Mouse (Mus musculus) intestine, postnatal 0 days (tissue): Measurements from ENCODE around the gene Vmn1r220. TPM values are rescaled to one million over a fixed set of nuclear protein-coding genes. Genes with fewer than 3 reads are reported as not detected.

ENCODE experiments used
- ATAC-seq: fragments of 200-750 bp; cut with Nextera tagmentation; 2 replicates; pipeline ENCODE4 v1.8.0; 2017; ENCODE audit warnings: mild to moderate bottlenecking, moderate TSS enrichment, moderate library complexity
- H3K27ac ChIP-seq: fragments of 300-500 bp; sonication (generic); 2 replicates; pipeline ENCODE4 v1.5.1; 2014; ENCODE audit warnings: mild to moderate bottlenecking, low read depth, low read length, moderate library complexity
- H3K27me3 ChIP-seq: fragments of 300-500 bp; sonication (generic); replicated peaks from 2 replicates; pipeline ENCODE4 v1.6.1; 2014; ENCODE audit warnings: low read length, mixed read lengths; ENCODE audit not compliant: control insufficient read depth, insufficient read depth
- H3K36me3 ChIP-seq: fragments of 300-500 bp; sonication (generic); 2 replicates; pipeline ENCODE4 v1.6.1; 2014; ENCODE audit warnings: mild to moderate bottlenecking, moderate library complexity; ENCODE audit not compliant: control insufficient read depth, insufficient read depth
- H3K4me1 ChIP-seq: fragments of 300-500 bp; sonication (generic); replicated peaks from 2 replicates; pipeline ENCODE4 v1.6.1; 2014; ENCODE audit warnings: antibody characterized with exemption, low read length, mixed read lengths; ENCODE audit not compliant: control insufficient read depth, insufficient read depth
- H3K4me2 ChIP-seq: fragments of 300-500 bp; sonication (generic); replicated peaks from 2 replicates; pipeline ENCODE4 v1.6.1; 2014; ENCODE audit warnings: low read depth, mild to moderate bottlenecking, moderate library complexity
- H3K4me3 ChIP-seq: fragments of 300-500 bp; sonication (generic); 2 replicates; pipeline ENCODE4 v1.5.1; 2014; ENCODE audit warnings: low read depth, low read length
- H3K9ac ChIP-seq: fragments of 300-500 bp; sonication (generic); 2 replicates; pipeline ENCODE4 v1.6.1; 2014; ENCODE audit warnings: mild to moderate bottlenecking, low read depth, low read length
- H3K9me3 ChIP-seq: fragments of 300-500 bp; sonication (generic); 2 replicates; pipeline ENCODE4 v1.6.1; 2016; ENCODE audit warnings: mixed run types; ENCODE audit not compliant: control insufficient read depth
- CTCF ChIP-seq: sonication (generic); IDR thresholded peaks from 2 replicates; pipeline ENCODE4 v1.5.1; 2016; ENCODE audit warnings: low read depth, mild to moderate bottlenecking, control low read depth, antibody characterized with exemption, moderate library complexity
- WGBS: fragments of 180-500 bp; shearing (Covaris S2); extraction: QIAGEN DNeasy Blood & Tissue Kit; methylation state at CpG from one replicate; pipeline ENCODE4 v1.1.7; 2014; 5-methylcytosine and 5-hydroxymethylcytosine counted together
- polyA plus RNA-seq: library from polyadenylated mRNA; unstranded; fragments of >200 nt; fragmentation: Nextera tagmentation; extraction: Ambion mirVana; gene quantifications from 2 replicates; pipeline ENCODE4 v1.2.1, GENCODE M21; 2015

Gene Vmn1r220
- polyA plus RNA-seq, 1 experiment from 2014 or later: not detected

DNA sequence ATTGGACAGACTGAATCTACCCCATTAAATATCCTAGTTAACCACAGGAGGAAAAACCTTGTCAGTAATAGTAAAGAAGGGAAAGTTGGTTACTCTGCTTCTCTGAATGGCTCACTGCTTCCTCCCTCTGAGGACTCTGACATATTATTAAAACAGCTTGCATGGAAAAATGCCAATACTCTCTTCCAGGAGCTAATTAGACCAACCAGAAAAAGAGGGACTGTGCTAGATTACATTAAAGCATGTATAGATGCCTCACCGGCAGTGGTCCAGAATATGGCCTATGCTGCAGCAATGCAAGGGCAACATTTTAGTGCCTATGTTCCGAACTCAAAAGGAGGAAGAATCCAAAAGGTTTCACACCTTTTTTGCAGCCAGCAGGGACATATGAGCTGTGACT is 48.9 kb downstream of the Vmn1r220 start:
- H3K27ac ChIP-seq: no peak overlapping the region
- TF ChIP-seq CTCF: no peak
- no peaks in the 10 kb centered on the region for H3K4me1 ChIP-seq
- no peaks in the 10 kb centered on the region for H3K27me3 ChIP-seq
- H3K4me2 ChIP-seq: no peak overlapping the region
- no peak overlapping the region for H3K9ac ChIP-seq
- H3K4me3 ChIP-seq: no peak overlapping the region
- no peaks in the 10 kb centered on the region for H3K9me3 ChIP-seq
- no peak for ATAC-seq
- 82% methylated on average over 2 of the region's 2 CpGs for WGBS
- no peaks in the 10 kb centered on the region for H3K36me3 ChIP-seq

DNA sequence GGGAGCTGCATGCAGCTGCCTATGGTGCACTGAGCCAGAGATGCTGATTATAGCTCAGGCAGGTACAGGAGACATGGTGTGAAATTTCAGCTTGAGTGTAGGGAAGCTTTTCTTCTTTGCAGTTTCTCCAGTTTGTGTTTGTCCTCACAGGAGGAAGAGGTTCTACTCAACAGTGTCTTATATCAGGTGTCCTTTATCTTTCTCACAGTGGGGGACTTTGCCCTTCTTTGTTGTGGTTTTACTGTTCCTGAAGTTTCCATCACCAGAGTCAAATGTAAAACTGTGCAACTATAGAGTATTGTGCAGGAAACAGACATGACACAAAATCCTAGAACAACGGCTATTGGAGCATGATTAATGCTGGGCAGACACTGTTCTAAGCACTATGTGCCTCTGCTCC is 54.3 kb downstream of the Vmn1r220 start:
- no peak overlapping the region for H3K4me3 ChIP-seq
- H3K27ac ChIP-seq: no peak overlapping the region
- H3K4me2 ChIP-seq: no peak overlapping the region
- no peaks in the 10 kb centered on the region for H3K9me3 ChIP-seq
- no peak for TF ChIP-seq CTCF
- no peaks in the 10 kb centered on the region for H3K4me1 ChIP-seq
- no peak overlapping the region for H3K9ac ChIP-seq
- peak; percentile 70; the same call in 1 of the 2 replicates for ATAC-seq
- WGBS: 23% methylated on average over 1 of the region's 1 CpGs
- no peaks in the 10 kb centered on the region for H3K36me3 ChIP-seq
- H3K27me3 ChIP-seq: no peaks in the 10 kb centered on the region

DNA sequence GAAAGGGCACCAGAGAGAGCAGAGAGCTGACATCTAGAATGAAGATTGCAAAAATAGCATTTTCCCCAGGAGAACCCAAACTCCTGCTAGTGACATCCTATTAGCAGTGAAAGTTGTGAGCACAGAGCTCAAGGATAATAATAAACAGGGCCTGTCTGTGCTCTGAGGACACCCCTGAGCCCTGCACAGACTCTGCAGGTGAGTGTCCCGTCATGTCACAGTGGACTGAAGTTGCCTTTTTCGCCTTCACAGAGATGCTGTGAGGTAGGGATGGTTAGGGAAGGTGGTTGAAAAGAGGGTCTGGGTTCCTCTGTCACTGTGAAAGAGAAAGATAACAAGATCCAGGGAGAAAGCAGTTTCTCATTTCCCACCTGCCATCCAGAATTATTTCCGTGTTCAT is 54.7 kb downstream of the Vmn1r220 start, which contains the start of gene Vmn1r218:
Gene Vmn1r218 (plus strand): TSS at position 57 of the 400 bp plus-strand sequence.
- no peaks in the 10 kb centered on the region for H3K4me1 ChIP-seq
- H3K27ac ChIP-seq: no peak within 1 kb of the TSS
- no peak within 1 kb of the TSS for H3K4me3 ChIP-seq
- no peak within 1 kb of the TSS for H3K4me2 ChIP-seq
- ATAC-seq: no peak
- no peaks in the 10 kb centered on the region for H3K27me3 ChIP-seq
- no peak within 1 kb of the TSS for H3K9ac ChIP-seq
- H3K36me3 ChIP-seq: no peaks in the 10 kb centered on the region
- H3K9me3 ChIP-seq: no peaks in the 10 kb centered on the region
- no peak for TF ChIP-seq CTCF
- 54% methylated on average over 3 of the region's 3 CpGs for WGBS

Other genes with a start within 250 kb of the Vmn1r220 start
- not detected in 2 replicates for gene Vmn1r213, start 180.3 kb downstream of the Vmn1r220 start, polyA plus RNA-seq
- gene Vmn1r214, start 157.6 kb downstream of the Vmn1r220 start, polyA plus RNA-seq: not detected in 2 replicates
- gene Vmn1r215, start 120.0 kb downstream of the Vmn1r220 start, polyA plus RNA-seq: not detected in 2 replicates
- not detected in 2 replicates for gene Vmn1r217, start 69.7 kb downstream of the Vmn1r220 start, polyA plus RNA-seq
- gene Vmn1r218, start 54.8 kb downstream of the Vmn1r220 start, polyA plus RNA-seq: not detected in 2 replicates
- gene Vmn1r219, start 28.7 kb downstream of the Vmn1r220 start, polyA plus RNA-seq: 0.01 and 0.03 TPM in 2 replicates
- not detected in 2 replicates for gene Vmn1r221, start 26.2 kb upstream of the Vmn1r220 start, polyA plus RNA-seq
- gene Vmn1r222, start 48.0 kb upstream of the Vmn1r220 start, polyA plus RNA-seq: not detected in 2 replicates
- gene Vmn1r223, start 59.2 kb upstream of the Vmn1r220 start, polyA plus RNA-seq: not detected in 2 replicates
- gene Zfp322a, start 181.2 kb upstream of the Vmn1r220 start, polyA plus RNA-seq: 15.6 and 17.2 TPM in 2 replicates
- gene Abt1, start 235.9 kb upstream of the Vmn1r220 start, polyA plus RNA-seq: 5.1 and 5.6 TPM in 2 replicates